Mouse (Mus musculus): Measurements from ENCODE around the gene Mylpf. TPM values are rescaled to one million over a fixed set of nuclear protein-coding genes. Genes with fewer than 3 reads are reported as not detected.

Mylpf gene
- polyA plus RNA-seq, 1 experiment from 2014 or later = 19.7 TPM

DNA sequence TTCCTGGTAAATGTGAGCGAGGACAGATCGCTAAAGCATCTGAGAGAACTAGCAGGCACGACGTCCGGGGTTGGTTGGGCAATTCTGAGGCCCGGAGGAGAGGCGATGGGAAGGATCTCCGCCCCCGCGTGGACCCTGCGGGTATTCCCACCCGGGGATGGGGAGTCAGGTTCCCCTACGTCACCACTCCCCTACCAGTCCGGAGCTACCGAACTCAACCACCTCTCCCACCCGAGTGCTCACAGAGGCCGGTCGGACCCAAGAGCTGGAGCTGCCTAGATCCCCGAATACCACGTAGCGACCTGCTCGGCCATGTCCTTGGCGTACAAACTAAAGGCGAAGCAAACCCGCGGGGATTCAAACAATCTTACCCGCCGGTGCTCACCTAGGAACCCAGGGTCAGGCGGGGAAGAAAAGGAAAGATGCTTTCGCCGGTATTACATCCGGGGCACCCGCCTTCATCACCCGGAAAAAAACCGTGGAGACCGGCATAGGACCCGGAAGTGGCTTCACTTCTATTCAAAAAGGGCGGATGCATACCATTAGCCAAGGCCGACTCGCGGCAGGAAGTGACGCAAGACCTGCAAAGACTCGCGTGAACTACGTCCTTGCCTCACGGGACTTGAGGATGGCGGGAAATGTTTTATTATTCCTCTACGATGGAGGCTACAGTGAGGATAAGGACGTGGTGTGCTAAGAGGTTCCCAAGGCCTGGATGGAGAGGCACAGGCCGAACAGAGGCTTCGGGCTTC, 13.0 kb upstream of the Mylpf start, which contains the start of gene Cd2bp2:
Gene Cd2bp2, minus strand, starts transcription at position 507 of the 752 bp plus-strand sequence.
- DNase-seq (peak; percentile 94), ATAC-seq (peak; percentile 95)
- peak; percentile 90; the same call in 1 of the 2 replicates for TF ChIP-seq EP300 (IDR thresholded peaks at IDR 0.05; ENCODE audit: low read depth)
- peak; percentile 53 for TF ChIP-seq CTCF (IDR thresholded peaks at IDR 0.05; ENCODE audit: low read depth)
- Histone ChIP-seq H3K9me3 (ENCODE audit: low read length) (no peaks in the 10 kb centered on the region), H3K4me2 (ENCODE audit: low read depth, low read length) (peak within 1 kb of the TSS; percentile 78), H3K9ac (replicated peaks) (peak within 1 kb of the TSS; percentile 77), H3K27me3 (ENCODE audit: insufficient read depth, low read length) (no peaks in the 10 kb centered on the region), H3K4me3 (ENCODE audit: low read depth, low read length) (peak within 1 kb of the TSS; percentile 65), H3K27ac (ENCODE audit: low read depth) (peak within 1 kb of the TSS; percentile 79), H3K36me3 (replicated peaks; ENCODE audit: insufficient read depth, low read length) (peaks cover 76% of the 10 kb centered on the region), H3K4me1 (ENCODE audit: insufficient read depth) (peaks cover 18% of the 10 kb centered on the region)
- WGBS (ENCODE audit: insufficient replicate concordance) = under 1% methylated on average over 51 of the region's 51 CpGs

DNA sequence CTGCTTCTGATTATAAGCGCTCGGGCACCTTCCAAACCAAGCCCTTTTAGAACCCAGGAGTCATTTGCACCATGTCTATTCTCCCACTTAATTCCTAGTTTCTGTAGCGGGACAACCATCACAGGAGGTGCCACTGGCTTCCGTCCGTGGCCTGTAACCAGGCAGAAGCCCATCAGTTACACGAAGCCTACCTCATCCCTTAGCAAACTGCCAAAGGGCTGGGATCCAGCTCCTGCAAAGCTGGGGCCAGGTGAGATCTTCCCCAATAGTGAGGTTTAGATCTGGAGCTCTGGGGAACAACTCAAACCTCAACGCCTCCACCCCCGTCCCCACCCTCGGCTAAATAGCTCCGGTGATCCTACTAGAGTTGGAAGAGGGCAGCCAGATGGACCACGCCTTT, 12.2 kb upstream of the Mylpf start:
- Histone ChIP-seq H3K36me3 (replicated peaks; ENCODE audit: insufficient read depth, low read length) (peaks cover 79% of the 10 kb centered on the region), H3K9me3 (ENCODE audit: low read length) (no peaks in the 10 kb centered on the region), H3K27me3 (ENCODE audit: insufficient read depth, low read length) (no peaks in the 10 kb centered on the region), H3K9ac (replicated peaks) (peak overlapping the region; percentile 67), H3K4me2 (ENCODE audit: low read depth, low read length) (peak overlapping the region; percentile 78), H3K4me3 (ENCODE audit: low read depth, low read length) (peak overlapping the region; percentile 65), H3K27ac (ENCODE audit: low read depth) (peak overlapping the region; percentile 72), H3K4me1 (ENCODE audit: insufficient read depth) (peaks cover 18% of the 10 kb centered on the region)
- DNase-seq (no peak), ATAC-seq (no peak)
- WGBS (ENCODE audit: insufficient replicate concordance) = 52% methylated on average over 11 of the region's 11 CpGs
- no peak for TF ChIP-seq EP300 (IDR thresholded peaks at IDR 0.05; ENCODE audit: low read depth)
- no peak for TF ChIP-seq CTCF (IDR thresholded peaks at IDR 0.05; ENCODE audit: low read depth)

DNA sequence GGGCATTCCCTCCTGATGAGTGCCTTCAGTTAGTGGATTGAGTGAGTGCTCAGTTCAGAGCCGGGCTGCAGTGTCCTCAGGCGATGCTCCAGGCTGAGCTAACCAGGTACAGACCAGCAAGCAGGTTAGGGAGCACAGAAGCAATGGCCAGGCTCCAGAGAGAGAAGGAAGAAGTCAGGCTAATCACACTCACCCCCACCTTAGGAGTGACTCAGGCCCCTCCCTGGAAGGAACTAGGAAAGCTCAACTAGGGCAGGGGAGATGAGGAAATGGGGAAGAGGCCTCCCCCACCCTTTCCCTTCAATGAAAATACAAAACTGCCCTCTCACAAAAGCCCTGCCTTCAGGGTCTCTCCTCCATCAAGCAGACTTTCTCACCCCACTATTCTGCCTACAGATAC, 2.1 kb upstream of the Mylpf start:
- H3K4me1 ChIP-seq (ENCODE audit: insufficient read depth) = peaks cover 29% of the 10 kb centered on the region
- H3K36me3 ChIP-seq (replicated peaks; ENCODE audit: insufficient read depth, low read length) = peaks cover 20% of the 10 kb centered on the region
- peak overlapping the region; percentile 79 for H3K4me2 ChIP-seq (ENCODE audit: low read depth, low read length)
- peak overlapping the region; percentile 67 for H3K4me3 ChIP-seq (ENCODE audit: low read depth, low read length)
- 24% methylated on average over 2 of the region's 2 CpGs for WGBS (ENCODE audit: insufficient replicate concordance)
- no peaks in the 10 kb centered on the region for H3K9me3 ChIP-seq (ENCODE audit: low read length)
- H3K27me3 ChIP-seq (ENCODE audit: insufficient read depth, low read length) = no peaks in the 10 kb centered on the region
- peak overlapping the region; percentile 91 for H3K9ac ChIP-seq (replicated peaks)
- no peak for ATAC-seq
- DNase-seq = no peak
- no peak for TF ChIP-seq EP300 (IDR thresholded peaks at IDR 0.05; ENCODE audit: low read depth)
- no peak for TF ChIP-seq CTCF (IDR thresholded peaks at IDR 0.05; ENCODE audit: low read depth)
- peak overlapping the region; percentile 84 for H3K27ac ChIP-seq (ENCODE audit: low read depth)

GRCm38 (mm10) chr7:127207374-127208294, 1.1 kb upstream of the Mylpf start:
- DNase-seq = no peak

GRCm38 (mm10) chr7:127208295-127208552, 466 bp upstream of the Mylpf start, which contains the start of gene Tbc1d10b:
TSS of gene Tbc1d10b (minus strand) at chr7:127208468.
- Histone ChIP-seq H3K27ac (ENCODE audit: low read depth) (peak within 1 kb of the TSS; percentile 84), H3K27me3 (ENCODE audit: insufficient read depth, low read length) (no peaks in the 10 kb centered on the region), H3K9ac (replicated peaks) (peak within 1 kb of the TSS; percentile 91), H3K4me3 (ENCODE audit: low read depth, low read length) (peak within 1 kb of the TSS; percentile 67), H3K4me2 (ENCODE audit: low read depth, low read length) (peak within 1 kb of the TSS; percentile 79), H3K4me1 (ENCODE audit: insufficient read depth) (peaks cover 32% of the 10 kb centered on the region), H3K9me3 (ENCODE audit: low read length) (no peaks in the 10 kb centered on the region), H3K36me3 (replicated peaks; ENCODE audit: insufficient read depth, low read length) (peaks cover 10% of the 10 kb centered on the region)
- ATAC-seq = peak; percentile 40
- 0% methylated on average over 16 of the region's 44 CpGs for WGBS (ENCODE audit: insufficient replicate concordance)
- TF ChIP-seq CTCF (IDR thresholded peaks at IDR 0.05; ENCODE audit: low read depth) = no peak
- no peak for TF ChIP-seq EP300 (IDR thresholded peaks at IDR 0.05; ENCODE audit: low read depth)
- DNase-seq = no peak

More at GRCm38 (mm10) chr7:127207374-127208294, 1.1 kb upstream of the Mylpf start:
- peaks cover 16% of the 10 kb centered on the region for H3K36me3 ChIP-seq (replicated peaks; ENCODE audit: insufficient read depth, low read length)
- 1% methylated on average over 51 of the region's 53 CpGs for WGBS (ENCODE audit: insufficient replicate concordance)
- H3K4me3 ChIP-seq (ENCODE audit: low read depth, low read length) = peak overlapping the region; percentile 67
- peak overlapping the region; percentile 84 for H3K27ac ChIP-seq (ENCODE audit: low read depth)
- no peaks in the 10 kb centered on the region for H3K9me3 ChIP-seq (ENCODE audit: low read length)
- TF ChIP-seq EP300 (IDR thresholded peaks at IDR 0.05; ENCODE audit: low read depth) (no peak), CTCF (IDR thresholded peaks at IDR 0.05; ENCODE audit: low read depth) (no peak)
- H3K4me2 ChIP-seq (ENCODE audit: low read depth, low read length) = peak overlapping the region; percentile 79
- H3K4me1 ChIP-seq (ENCODE audit: insufficient read depth) = peaks cover 29% of the 10 kb centered on the region
- peak overlapping the region; percentile 91 for H3K9ac ChIP-seq (replicated peaks)
- H3K27me3 ChIP-seq (ENCODE audit: insufficient read depth, low read length) = no peaks in the 10 kb centered on the region
- ATAC-seq = no peak

DNA sequence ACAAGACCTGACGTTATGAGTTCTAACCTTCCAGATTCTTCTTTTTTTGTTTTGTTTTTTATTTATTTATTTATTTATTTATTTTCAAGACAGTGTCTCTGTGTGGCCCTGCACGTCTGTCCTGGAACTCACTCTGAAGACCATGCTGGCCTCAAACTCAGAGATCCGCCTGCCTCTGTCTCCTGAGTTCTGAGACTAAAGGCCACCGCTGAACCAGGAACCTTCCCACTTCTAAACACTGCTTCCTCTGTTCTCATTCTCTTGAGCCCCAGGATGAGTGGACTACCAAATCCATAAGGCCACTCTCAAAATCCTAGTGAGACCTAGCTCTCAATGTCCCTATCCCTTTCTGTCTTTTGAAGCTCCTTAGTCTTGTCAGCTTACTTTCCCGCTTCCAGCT, 1.2 kb downstream of the Mylpf start:
- no peak for DNase-seq
- peak overlapping the region; percentile 67 for H3K4me3 ChIP-seq (ENCODE audit: low read depth, low read length)
- H3K9ac ChIP-seq (replicated peaks) = peak overlapping the region; percentile 52
- H3K4me1 ChIP-seq (ENCODE audit: insufficient read depth) = peaks cover 33% of the 10 kb centered on the region
- peak overlapping the region; percentile 79 for H3K4me2 ChIP-seq (ENCODE audit: low read depth, low read length)
- H3K36me3 ChIP-seq (replicated peaks; ENCODE audit: insufficient read depth, low read length) = peaks cover 8% of the 10 kb centered on the region; the same call in 1 of the 2 replicates
- 72% methylated on average over 5 of the region's 5 CpGs for WGBS (ENCODE audit: insufficient replicate concordance)
- H3K27ac ChIP-seq (ENCODE audit: low read depth) = peak overlapping the region; percentile 84
- H3K9me3 ChIP-seq (ENCODE audit: low read length) = no peaks in the 10 kb centered on the region
- no peaks in the 10 kb centered on the region for H3K27me3 ChIP-seq (ENCODE audit: insufficient read depth, low read length)
- ATAC-seq = no peak
- TF ChIP-seq EP300 (IDR thresholded peaks at IDR 0.05; ENCODE audit: low read depth) (no peak), CTCF (IDR thresholded peaks at IDR 0.05; ENCODE audit: low read depth) (no peak)
